Mouse (Mus musculus) cerebellum, adult (tissue): Measurements from ENCODE around the gene Tet1.
A peak's percentile ranks its signal among the peaks of the same experiment; 100 is the strongest.

Experiments used
- ATAC-seq: cut with Nextera tagmentation; 2 replicates; pipeline ENCODE4 v1.9.2; 2017; ENCODE audit warnings: mild to moderate bottlenecking, moderate library complexity, mixed read lengths; ENCODE audit not compliant: insufficient number of reproducible peaks, low FRiP score, low TSS enrichment

The Tet1 gene

DNA sequence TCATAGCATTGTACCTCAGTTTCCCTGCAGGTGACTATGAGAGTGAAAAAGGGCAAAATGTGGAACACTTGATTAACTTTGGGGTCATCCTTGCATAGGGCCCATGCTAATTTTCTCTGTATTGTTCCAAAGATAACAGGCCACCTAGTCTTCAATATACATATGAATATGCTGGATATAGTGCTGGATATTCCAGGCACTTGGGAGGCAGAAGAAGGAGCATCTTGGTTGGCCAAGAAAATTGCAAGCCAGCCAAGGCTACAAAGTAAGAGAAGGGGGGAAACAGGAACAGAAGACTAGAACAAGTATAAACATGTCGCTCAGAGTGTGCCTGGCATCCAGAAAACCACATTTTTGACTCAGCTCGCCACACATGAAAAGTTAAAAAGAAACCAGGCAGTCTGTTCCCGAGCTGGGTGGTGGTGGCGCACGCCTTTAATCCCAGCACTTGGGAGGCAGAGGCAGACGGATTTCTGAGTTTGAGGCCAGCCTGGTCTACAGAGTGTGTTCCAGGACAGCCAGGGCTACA lies 15.4 kb downstream of the Tet1 start:
- ATAC-seq = no peak

DNA sequence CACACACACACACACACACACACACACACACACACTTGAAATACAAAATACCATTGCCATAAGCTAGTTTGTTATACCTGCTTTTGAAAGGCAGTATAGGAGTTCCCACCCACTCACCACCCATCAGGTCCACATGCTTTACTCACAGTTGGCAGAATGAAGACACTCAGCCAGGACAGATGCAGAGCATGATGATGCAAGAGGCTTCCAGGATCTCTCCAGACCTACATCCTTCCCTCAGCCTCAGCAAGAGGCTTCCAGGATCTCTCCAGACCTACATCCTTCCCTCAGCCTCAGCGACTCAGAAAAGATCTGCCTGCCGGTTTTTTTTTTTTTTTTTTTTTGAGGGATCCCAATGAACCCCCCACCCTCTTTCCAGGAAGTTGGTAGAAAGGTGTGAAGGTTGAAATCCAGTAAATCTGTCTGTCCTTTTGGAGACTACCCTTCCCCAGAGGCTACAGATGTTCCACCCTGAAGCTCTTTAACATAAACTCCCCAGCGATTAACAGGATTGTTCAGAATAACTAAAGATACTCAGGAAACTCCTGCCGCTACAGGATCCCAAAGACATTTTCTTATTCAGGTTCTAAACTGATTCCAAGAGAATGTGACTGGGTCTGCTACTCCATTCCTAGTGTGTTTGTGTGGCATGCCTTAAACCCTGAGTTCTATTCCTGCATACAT lies 16.1 kb downstream of the Tet1 start:
- no peak for ATAC-seq

DNA sequence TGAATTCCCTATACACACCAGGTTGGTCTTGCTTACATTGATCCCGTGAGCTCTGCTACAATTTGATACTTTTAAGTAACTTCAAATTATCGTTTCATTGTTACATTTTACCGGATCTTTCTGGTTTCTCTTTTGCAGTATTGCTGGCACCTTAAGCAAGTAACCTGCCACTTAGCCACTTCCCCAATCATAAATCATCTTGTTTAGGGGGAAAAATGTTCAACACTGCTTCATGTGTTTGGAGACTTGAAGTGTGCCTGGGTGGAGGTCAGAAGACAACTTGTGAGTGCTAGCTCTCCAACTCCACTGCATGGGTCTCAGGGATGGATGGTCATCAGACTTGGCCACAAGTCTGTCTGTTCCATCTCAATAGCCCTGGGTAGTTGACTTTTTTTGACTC lies 17.8 kb downstream of the Tet1 start:
- ATAC-seq = no peak

DNA sequence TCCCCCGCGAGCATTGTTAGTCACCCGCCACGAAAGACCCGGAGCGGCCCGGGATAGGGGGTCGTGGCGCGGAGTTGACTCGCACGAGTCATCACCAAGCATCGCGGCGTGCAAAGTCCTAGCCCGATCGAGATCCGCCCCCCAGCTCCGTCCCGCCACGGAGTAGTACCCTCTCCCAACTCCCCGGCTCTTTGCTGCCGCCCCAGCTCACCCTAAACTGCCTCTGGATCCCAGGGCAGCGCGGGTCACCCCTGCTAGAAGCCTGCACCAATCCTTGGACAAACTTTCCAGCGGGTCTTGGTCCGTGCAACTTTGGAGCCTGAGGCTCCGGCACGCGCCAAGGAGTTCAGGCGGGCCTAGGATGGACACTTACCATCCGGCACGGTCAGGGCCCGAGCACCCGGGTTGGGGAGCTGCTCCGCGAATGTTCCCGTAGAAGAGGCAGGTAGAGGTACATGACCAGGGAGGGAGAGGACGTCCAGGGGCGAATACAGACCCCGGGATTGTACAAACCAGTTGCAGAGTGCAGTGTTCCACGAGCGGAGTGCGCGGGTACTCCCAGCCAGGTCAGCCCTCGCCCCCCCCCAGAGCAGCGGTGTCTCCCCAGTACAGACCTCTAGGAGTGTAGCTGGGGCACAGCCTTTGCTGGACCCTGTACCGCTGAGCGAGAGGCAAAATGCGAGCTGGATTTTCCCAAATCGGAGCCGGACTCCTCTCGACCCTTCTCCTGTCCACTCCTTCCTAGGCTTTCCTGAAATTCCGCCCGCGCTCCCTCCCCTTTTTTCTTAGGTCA lies 21.8 kb downstream of the Tet1 start:
- peak; percentile 78 for ATAC-seq

DNA sequence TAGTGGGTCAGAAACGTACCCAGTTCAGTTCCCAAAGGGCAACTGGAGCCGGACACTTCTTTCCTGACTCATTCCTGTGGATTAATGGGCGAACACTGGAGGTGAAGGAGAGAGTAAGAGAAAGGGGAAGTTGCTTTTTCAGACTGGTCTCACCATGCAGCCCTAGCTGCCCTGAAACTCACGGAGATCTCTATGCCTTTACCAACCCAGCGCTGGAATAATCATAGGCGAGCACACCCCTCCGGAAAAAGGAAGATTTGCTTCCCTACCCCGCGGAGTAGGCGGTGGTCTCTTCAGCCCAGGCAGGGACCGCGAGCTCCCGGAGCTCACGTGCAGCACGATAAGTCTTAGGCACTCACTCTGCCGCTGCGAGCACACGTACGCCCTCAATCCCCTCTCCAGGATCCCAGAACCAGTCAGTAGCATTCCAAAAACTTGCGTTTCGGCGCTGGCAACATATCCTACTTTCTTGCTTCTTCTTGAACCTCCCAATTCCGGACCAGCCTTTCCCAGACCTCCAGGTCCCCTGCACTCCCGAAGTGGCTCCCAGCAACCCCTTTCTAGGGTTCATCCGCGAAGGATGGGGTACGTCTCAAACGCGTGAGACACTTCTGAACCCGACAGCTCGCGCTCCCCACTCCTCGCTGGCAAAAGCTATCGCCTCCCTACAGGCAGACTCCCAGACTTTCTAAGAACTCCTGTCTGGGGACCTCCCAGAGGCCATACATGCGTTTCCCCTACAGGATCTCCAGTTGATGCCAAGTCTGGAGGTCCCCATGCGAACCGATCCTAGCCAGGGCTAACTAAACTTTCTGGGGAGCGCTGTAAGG lies 22.6 kb downstream of the Tet1 start:
- ATAC-seq = no peak; the same call in 1 of the 2 replicates

DNA sequence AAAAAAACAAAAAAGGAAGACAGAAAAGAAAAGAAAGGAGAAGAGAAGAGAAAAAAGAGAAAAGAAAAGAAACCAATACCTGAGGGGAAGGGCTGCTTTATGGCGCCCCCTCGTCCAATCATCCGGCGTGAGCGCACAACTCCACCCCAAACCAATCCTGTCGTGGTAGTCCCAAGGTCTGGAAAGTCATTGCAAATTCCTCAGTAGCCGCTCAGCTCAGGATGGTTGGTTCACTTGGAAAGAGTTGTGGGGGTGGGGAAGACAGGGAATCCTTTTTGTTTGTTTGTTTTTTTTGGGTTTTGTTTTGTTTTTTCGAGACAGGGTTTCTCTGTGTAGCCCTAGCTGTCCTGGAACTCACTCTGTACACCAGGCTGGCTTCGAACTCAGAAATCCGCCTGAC lies 23.3 kb downstream of the Tet1 start:
- ATAC-seq = no peak

DNA sequence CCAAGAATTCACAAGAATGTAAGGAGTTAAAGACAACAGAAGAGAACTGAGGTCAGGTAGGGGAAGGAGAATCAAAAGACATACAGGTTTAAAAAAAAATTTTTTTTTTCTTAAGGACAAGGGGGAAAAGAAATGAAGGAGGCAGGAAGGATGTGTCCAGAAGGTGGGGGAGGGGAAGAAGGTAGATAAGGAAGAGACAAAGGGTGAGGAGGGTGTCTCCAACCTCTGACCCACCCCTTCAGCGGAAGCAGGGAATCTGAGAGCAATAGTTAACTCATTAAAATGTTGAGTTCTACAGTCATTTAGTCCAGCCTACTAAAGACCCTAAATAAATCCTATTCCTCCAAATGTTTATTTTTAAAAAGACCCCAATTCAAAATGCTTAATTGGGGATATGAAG lies 24.3 kb downstream of the Tet1 start:
- ATAC-seq = no peak

DNA sequence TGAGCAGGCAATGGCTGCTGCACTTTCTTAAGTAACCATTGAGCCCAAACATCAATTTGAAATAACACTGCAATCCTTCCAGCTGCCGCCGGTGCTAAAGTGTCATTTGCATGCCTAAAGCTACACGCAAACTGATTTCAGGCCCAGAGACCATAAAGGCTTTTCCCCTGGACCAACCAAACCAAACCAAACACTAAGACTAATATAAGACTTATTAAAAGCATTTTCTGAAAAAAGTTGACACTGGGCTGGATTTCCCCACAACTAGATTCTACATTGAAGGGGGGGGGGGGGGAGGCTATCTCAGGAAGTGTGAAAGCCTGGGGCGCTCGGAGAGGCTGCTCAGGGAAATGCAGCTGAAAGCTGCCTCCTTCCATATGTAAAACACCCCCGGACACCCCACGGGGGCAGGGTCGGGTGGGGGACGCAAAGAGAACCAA lies 24.8 kb downstream of the Tet1 start:
- no peak for ATAC-seq

DNA sequence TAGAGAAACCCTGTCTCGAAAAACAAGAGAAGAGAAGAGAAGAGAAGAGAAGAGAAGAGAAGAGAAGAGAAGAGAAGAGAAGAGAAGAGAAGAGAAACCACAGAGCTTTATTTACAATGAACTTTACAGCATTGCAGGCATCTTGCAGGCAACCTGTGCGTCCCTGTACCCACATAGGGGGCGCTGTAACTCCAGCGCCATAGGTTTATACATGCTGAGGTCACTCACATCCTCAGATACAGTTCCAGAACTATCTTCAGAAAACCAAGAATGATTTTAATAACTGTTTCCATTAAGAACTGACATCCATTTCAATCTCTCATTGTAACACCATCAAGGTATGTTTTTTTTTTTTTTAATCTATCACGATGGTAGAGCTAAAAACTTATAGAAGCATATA lies 27.6 kb downstream of the Tet1 start:
- ATAC-seq = no peak

DNA sequence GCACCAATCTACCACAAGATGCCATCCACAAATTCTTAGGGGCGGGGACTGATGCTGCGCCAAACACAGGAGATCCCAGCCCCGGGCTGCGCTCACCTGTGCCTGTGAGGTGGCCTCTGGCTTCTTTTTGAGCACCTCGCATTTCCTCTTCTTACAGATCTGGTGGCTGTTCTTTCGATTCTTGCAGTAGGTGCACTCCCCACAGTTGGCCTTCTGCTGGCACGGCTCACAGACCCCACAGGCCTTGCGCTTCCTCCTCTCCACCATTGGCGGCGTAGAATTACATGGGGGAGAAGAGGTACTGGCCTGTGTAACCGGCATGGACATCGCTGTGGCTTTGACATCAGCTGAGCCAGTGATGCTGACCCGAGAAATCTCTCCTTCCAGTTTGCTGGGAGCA lies 30.7 kb downstream of the Tet1 start:
- ATAC-seq = no peak

DNA sequence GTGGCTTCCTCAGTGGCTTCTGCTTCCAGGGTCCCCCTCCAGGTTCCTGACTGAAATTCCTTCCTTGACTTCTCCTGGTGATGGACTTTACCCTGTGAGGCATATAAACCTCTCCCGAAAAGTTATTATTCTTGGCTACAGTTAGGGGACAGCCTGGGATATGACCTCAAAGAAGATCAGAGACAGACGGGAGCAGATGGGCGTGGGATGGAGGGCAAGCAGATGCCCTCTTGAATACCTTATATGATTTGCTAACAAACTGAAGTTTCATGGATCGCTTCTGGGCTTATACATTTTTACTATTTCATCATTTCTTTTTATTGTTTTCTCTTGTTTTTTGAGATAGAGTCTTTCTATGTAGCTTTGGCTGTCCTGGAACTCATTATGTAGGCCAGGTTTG lies 33.2 kb downstream of the Tet1 start:
- no peak for ATAC-seq

DNA sequence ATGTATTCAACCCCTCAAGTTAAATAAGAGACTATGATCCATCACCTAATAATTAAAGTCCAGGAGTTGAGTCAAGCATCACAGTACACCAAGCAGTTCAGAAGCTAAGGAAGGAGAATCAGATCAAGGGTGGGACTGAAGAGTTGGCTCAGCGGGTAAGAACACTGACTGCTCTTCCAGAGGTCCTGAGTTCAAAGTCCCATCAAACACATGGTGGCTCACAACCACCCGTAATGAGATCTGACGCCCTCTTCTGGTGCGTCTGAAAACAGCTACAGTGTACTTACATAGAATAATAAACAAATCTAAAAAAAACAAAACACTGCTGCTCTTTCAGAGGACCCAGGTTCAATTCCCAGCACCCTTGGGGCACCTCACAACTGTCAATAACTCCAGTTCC lies 34.0 kb downstream of the Tet1 start:
- no peak for ATAC-seq

DNA sequence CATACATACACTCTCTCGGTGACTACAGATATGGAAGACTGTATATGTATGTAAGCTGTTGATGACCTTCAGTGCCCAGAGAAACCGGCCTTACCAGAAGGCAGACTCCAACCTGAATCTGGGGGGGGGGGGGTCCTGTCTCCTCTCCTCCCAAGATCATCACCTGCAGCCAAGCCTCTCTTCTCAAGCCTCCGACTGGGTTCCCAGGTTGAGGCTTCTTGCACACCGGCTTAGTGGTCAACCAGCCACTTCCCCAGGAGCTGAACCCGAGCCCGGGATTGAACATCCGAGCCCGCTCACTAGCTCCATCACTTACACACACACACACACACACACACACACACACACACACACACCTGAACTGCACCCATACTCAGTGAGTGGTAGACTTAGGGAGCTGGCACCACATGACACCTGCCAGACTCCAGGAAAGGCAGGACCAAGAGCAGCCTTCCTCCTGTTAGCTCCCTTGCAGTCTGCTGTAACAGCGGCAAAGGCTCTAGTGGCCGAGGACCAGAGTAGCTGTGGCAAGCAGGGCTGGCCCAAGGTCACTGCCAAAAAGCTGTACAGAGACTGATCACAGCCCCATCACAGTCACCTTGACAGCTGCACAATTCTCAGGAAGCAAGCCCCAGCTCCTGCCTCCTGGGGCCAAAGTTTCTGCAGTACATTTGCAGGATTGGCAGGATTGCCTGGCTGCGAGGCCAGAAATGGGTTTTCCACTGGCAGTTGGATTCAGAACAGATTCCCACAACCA lies 42.6 kb downstream of the Tet1 start:
- peak; percentile 67 for ATAC-seq

DNA sequence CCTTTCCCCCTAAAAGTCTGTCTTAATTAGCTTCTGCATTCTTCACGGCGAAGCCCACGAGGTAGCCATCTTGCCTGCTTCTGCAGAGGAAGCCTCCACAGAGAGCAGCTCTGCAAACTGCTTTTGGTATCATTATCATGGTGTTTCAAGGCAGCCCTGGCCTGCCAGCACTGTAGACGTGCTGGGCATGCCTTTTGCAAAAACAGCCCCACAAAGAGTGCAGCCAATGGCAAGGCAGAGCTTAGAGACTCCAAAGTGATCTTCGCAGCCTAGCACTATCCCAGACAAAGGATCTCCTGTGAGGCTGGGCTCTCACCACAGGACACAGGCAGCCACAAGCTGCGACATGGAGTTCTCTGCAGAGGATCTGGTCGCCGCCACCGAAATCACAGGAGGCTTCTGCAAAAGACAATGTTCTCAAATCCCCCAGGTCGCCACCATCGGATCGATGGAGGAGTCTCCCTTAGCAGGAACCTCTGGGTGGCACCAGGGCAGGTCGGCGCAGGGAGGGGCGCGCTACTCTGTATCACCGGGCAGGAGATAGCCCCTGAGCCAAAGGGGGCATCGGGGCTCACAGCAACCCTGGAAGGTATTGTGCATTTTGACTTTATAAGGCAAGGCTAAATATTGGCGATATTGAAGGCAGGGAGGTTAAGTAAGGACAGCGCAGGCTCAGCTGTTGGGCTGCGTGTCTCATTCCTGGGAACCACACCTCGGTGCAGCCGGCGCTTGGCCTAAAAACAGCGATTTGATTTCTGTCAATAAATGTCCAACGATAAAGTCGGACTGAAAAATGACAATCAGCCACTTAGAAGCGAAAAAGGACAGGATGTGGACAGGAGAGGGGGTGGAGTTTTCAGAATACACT lies 43.4 kb downstream of the Tet1 start:
- ATAC-seq = peak; percentile 94

DNA sequence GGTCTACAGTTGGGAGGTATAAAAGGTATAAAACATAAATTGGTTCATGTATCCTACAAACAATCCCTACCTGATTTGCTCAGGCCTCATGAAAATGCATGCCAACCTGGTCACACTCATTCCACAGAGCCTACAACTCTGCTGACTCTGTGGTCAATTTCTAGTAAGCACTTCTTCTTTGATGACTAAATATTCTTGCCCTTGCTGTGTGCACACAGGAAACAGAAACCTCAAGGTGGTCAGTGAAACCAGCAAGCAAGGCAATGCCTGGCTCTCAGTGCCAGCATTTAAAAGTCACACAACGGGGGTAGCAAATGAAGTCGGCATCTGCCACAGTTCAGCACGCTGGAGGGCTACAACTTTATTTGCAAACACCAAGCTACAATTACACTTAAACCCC lies 45.2 kb downstream of the Tet1 start:
- no peak for ATAC-seq

DNA sequence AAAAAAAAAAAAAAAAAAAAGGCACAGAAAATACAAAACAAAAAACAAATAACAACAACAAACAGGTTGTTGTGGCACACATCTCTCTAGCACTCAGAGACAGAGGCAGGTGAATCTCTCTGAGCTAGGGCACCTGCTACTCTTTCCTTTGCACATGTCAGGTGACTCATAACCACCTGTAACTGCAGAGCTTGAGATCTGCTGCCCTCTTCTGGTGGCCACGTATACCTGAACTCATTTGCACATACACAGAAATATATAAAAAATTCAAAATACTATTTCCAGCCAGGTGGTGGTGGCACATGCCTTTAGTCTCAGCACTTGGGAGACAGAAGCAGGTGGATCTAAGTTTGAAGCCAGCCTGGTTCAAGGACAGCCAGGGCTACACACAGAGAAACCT lies 46.4 kb downstream of the Tet1 start:
- no peak for ATAC-seq

DNA sequence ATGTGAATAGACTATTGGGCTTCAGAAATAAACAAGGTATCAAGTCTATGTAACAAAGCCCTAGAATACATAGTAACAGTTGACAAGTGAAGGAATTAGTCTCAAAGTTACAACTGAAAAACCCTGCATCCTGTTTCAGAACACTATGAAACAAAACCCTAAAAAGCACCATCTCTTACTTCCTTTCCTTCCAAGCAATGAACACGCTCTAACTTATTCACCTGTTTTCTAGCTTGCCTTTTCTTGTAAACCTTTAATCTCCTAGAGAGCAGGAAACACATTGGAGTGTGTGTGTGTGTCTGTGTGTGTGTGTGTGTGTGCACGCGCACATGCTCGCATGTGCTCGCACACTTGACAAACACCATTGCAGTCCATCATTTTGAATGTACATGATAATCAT lies 49.8 kb downstream of the Tet1 start:
- no peak for ATAC-seq

DNA sequence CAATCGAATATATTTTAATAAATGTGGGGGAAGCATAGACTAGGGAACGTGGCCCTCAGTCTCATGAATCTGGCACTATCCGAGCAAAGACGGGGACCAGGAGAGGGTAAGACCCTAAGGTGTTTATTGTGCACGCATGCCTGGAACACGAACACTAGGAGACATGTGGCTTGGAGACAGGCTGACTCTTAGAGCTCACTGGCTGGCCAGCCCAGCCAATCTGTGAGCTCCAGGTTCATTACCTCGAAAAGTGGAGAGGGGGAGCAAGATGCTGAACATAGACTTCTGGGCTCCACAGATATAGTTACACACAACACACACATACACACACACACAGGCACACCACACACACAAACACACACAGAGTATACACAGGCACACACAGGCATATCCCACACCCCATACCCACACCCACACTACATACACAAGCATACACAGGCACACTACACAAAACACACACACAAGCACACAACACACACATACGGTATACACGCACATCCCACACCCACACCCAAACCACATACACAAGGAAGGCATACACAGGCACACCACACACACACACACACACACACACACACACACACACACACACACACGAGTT lies 52.0 kb downstream of the Tet1 start:
- peak; percentile 70; the same call in 1 of the 2 replicates for ATAC-seq

DNA sequence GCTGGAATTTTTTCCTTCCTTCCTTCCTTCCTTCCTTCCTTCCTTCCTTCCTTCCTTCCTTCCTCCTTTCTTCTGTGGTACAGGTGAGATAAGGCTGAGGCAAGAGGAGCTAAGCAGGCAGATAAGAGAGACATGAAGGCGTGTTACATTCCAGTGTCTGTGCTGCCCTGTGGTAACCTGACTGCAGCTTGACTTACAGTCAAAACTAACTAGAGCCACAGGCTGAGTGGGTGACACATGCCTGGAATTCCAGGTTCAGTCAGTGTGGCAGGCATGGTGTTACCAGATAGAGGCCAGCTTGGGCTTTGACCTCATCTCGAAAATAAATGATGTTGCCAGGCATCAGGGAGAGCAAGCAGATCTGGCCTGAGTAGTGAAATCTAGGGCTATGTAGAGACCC lies 53.8 kb downstream of the Tet1 start:
- ATAC-seq = no peak
